Mouse (Mus musculus) MEL (cell line): Measurements from ENCODE around the gene Creg2. TPM values are rescaled to one million over a fixed set of nuclear protein-coding genes. Genes with fewer than 3 reads are reported as not detected.

Experiments
- DNase-seq: peaks from one replicate; pipeline ENCODE4 v3.0.0; 2011; ENCODE audit warnings: low read depth, low spot score
- H3K27ac ChIP-seq: 2 replicates; pipeline ENCODE4 v1.5.1; 2012; ENCODE audit warnings: low read depth, mild to moderate bottlenecking, control low read depth, low read length, moderate library complexity; ENCODE audit not compliant: control insufficient read depth
- H3K27me3 ChIP-seq, 2 experiments: fragments of 150-350 bp in 1 of 2; sonication (generic) in 1 of 2; 2 replicates each; pipeline ENCODE4 v1.6.1; 2012; ENCODE audit warnings: low read length in 2 of 2, mild to moderate bottlenecking in 2 of 2, improper control_type of control experiment in 1 of 2, moderate library complexity in 1 of 2; ENCODE audit not compliant: insufficient read depth in 2 of 2, control insufficient read depth in 1 of 2
- H3K36me3 ChIP-seq, 2 experiments: 2 replicates each; pipeline ENCODE4 v1.6.1; 2012 to 2014; ENCODE audit warnings: low read length in 2 of 2, improper control_type of control experiment in 1 of 2, inconsistent platforms in 1 of 2, mild to moderate bottlenecking in 1 of 2; ENCODE audit not compliant: insufficient read depth in 2 of 2, control insufficient read depth in 1 of 2
- H3K4me1 ChIP-seq, 2 experiments: fragments of 150-350 bp in 1 of 2; sonication (generic) in 1 of 2; 2 replicates each; pipeline ENCODE4 v1.6.1; 2012; ENCODE audit warnings: low read length in 2 of 2, improper control_type of control experiment in 1 of 2, mild to moderate bottlenecking in 1 of 2; ENCODE audit not compliant: insufficient read depth in 2 of 2, control insufficient read depth in 1 of 2
- H3K4me3 ChIP-seq, 2 experiments: fragments of 150-350 bp in 1 of 2; sonication (generic) in 1 of 2; 2 replicates each; pipeline ENCODE4 v1.5.1; 2012; ENCODE audit warnings: low read depth in 2 of 2, low read length in 2 of 2, mild to moderate bottlenecking in 2 of 2, moderate library complexity in 2 of 2, control low read depth in 1 of 2, improper control_type of control experiment in 1 of 2; ENCODE audit not compliant: control insufficient read depth in 1 of 2, insufficient read depth in 1 of 2
- H3K79me2 ChIP-seq: 2 replicates; pipeline ENCODE4 v1.6.1; 2012; ENCODE audit warnings: mild to moderate bottlenecking, low read length, moderate library complexity; ENCODE audit not compliant: control insufficient read depth, poor library complexity, insufficient read depth
- H3K9ac ChIP-seq: 2 replicates; pipeline ENCODE4 v1.6.1; 2012; ENCODE audit warnings: low read depth, mild to moderate bottlenecking, control low read depth, low read length, moderate library complexity; ENCODE audit not compliant: control insufficient read depth, poor library complexity, severe bottlenecking
- H3K9me3 ChIP-seq: fragments of 150-350 bp; sonication (generic); replicated peaks from 2 replicates; pipeline ENCODE4 v1.6.1; 2012; ENCODE audit warnings: mild to moderate bottlenecking, low read length, improper control_type of control experiment, moderate library complexity; ENCODE audit not compliant: insufficient read depth
- CHD2 ChIP-seq: IDR thresholded peaks from 2 replicates; pipeline ENCODE4 v1.6.1; 2011; ENCODE audit warnings: low read length, improper control_type of control experiment
- CTCF ChIP-seq, 3 experiments: IDR thresholded peaks in 2 of 3; conservative IDR thresholded peaks in 1 of 3; 2 replicates each; pipeline ENCODE4 v1.5.1; 2011 to 2012; ENCODE audit warnings: low read length in 3 of 3, low read depth in 2 of 3, mild to moderate bottlenecking in 2 of 3, improper control_type of control experiment in 1 of 3, inconsistent platforms in 1 of 3, mixed read lengths in 1 of 3, moderate library complexity in 1 of 3; ENCODE audit not compliant: control insufficient read depth in 1 of 3, insufficient read depth in 1 of 3, poor library complexity in 1 of 3, severe bottlenecking in 1 of 3
- E2F4 ChIP-seq: IDR thresholded peaks from 2 replicates; pipeline ENCODE4 v1.6.1; 2011; ENCODE audit warnings: low read depth, low read length, improper control_type of control experiment, borderline replicate concordance
- ELF1 ChIP-seq: IDR thresholded peaks from 2 replicates; pipeline ENCODE4 v1.6.1; 2014; ENCODE audit warnings: low read depth, mild to moderate bottlenecking, inconsistent platforms, low read length, improper control_type of control experiment, moderate library complexity
- EP300 ChIP-seq, 2 experiments: IDR thresholded peaks; 2 replicates each; pipeline ENCODE4 v1.6.1; 2011; ENCODE audit warnings: improper control_type of control experiment in 2 of 2, low read length in 2 of 2, low read depth in 1 of 2, mild to moderate bottlenecking in 1 of 2
- HCFC1 ChIP-seq: IDR thresholded peaks from 2 replicates; pipeline ENCODE4 v1.6.1; 2012; ENCODE audit warnings: low read depth, mild to moderate bottlenecking, inconsistent platforms, low read length, improper control_type of control experiment, moderate library complexity
- KAT2A ChIP-seq: conservative IDR thresholded peaks from 2 replicates; pipeline ENCODE4 v1.6.1; 2012; ENCODE audit warnings: low read depth, low read length, improper control_type of control experiment, inconsistent platforms
- MAX ChIP-seq: IDR thresholded peaks from 2 replicates; pipeline ENCODE4 v1.6.1; 2011; ENCODE audit warnings: low read length, improper control_type of control experiment
- MAZ ChIP-seq: IDR thresholded peaks from 2 replicates; pipeline ENCODE4 v1.6.1; 2012; ENCODE audit warnings: low read depth, mild to moderate bottlenecking, inconsistent platforms, low read length, improper control_type of control experiment
- MXI1 ChIP-seq: IDR thresholded peaks from 2 replicates; pipeline ENCODE4 v1.6.1; 2011; ENCODE audit warnings: mild to moderate bottlenecking, low read depth, low read length, improper control_type of control experiment
- MYC ChIP-seq: IDR thresholded peaks from 2 replicates; pipeline ENCODE4 v1.6.1; 2011; ENCODE audit warnings: low read depth, mild to moderate bottlenecking, low read length, improper control_type of control experiment, moderate library complexity
- NELFE ChIP-seq: IDR thresholded peaks from 2 replicates; pipeline ENCODE4 v1.6.1; 2011; ENCODE audit warnings: low read depth, low read length, improper control_type of control experiment
- NRF1 ChIP-seq: IDR thresholded peaks from 2 replicates; pipeline ENCODE4 v1.6.1; 2014; ENCODE audit warnings: low read depth, mild to moderate bottlenecking, inconsistent platforms, low read length, improper control_type of control experiment, moderate library complexity; ENCODE audit not compliant: poor library complexity, insufficient read depth, severe bottlenecking
- POLR2AphosphoS5 ChIP-seq: IDR thresholded peaks from 2 replicates; pipeline ENCODE4 v1.6.1; 2012; ENCODE audit warnings: low read depth, borderline replicate concordance, mild to moderate bottlenecking, inconsistent platforms, low read length, moderate library complexity, mixed read lengths
- RCOR1 ChIP-seq: IDR thresholded peaks from 2 replicates; pipeline ENCODE4 v1.6.1; 2012; ENCODE audit warnings: low read depth, mild to moderate bottlenecking, inconsistent platforms, low read length, improper control_type of control experiment
- TCF12 ChIP-seq: IDR thresholded peaks from 2 replicates; pipeline ENCODE4 v1.6.1; 2014; ENCODE audit warnings: low read depth, mild to moderate bottlenecking, inconsistent platforms, low read length, improper control_type of control experiment, moderate library complexity
- UBTF ChIP-seq: IDR thresholded peaks from 2 replicates; pipeline ENCODE4 v1.6.1; 2012; ENCODE audit warnings: low read depth, mild to moderate bottlenecking, inconsistent platforms, low read length, improper control_type of control experiment, moderate library complexity, borderline replicate concordance; ENCODE audit not compliant: insufficient read depth
- USF1 ChIP-seq: IDR thresholded peaks from 2 replicates; pipeline ENCODE4 v1.6.1; 2014; ENCODE audit warnings: low read depth, mild to moderate bottlenecking, inconsistent platforms, low read length, improper control_type of control experiment, moderate library complexity
- USF2 ChIP-seq, 2 experiments: IDR thresholded peaks; 2 replicates each; pipeline ENCODE4 v1.6.1; 2011 to 2012; ENCODE audit warnings: improper control_type of control experiment in 2 of 2, low read length in 2 of 2, borderline replicate concordance in 1 of 2, inconsistent platforms in 1 of 2, low read depth in 1 of 2, mild to moderate bottlenecking in 1 of 2; ENCODE audit not compliant: insufficient read depth in 1 of 2
- ZC3H11A ChIP-seq: IDR thresholded peaks from 2 replicates; pipeline ENCODE4 v1.6.1; 2012; ENCODE audit warnings: low read depth, mild to moderate bottlenecking, inconsistent platforms, low read length, improper control_type of control experiment
- polyA plus RNA-seq, 2 experiments: library from polyadenylated mRNA; stranded (reverse) in 1 of 2; unstranded in 1 of 2; fragments of >175 nt in 1 of 2; fragments of >200 nt in 1 of 2; gene quantifications; 2 replicates each; pipeline versions ENCODE4 v1.2.1 to v1.2.4; 2012; ENCODE audit warnings: low replicate concordance in 2 of 2, low read depth in 1 of 2; ENCODE audit not compliant: insufficient read length in 2 of 2, insufficient read depth in 1 of 2, missing spikeins in 1 of 2
- total RNA-seq: library from RNA; depleted of rRNA; stranded (reverse); fragments of 300-350 nt; gene quantifications from 2 replicates; pipeline ENCODE4 v1.2.3, GENCODE M21; 2012

The Creg2 gene
- total and polyA plus RNA-seq, 3 experiments, result not detected

DNA sequence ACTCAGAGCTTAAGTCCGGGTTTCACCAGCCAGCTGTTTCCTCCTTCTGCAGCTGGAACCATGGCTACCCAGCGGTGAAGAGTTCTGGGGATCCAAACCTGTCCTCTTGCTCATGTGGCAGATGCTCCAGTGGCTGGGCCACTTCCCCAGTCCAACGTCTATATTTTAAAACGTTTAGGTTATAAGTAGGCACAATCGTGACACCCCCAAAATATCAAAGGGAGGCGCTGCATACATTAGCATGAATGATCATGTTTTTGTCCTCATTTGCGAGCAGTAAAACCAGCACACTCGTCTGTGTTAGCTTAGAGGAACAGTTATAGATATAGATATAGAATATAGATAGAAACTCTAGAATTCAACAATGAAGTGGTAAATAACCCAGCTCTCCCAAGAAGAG, 14.1 kb downstream of the Creg2 start:
- DNase-seq, result no peak
- Histone ChIP-seq H3K79me2 (no peaks in the 10 kb centered on the region), H3K4me1 (no peaks in the 10 kb centered on the region), H3K9ac (no peak overlapping the region), H3K36me3 (no peaks in the 10 kb centered on the region), H3K9me3 (no peaks in the 10 kb centered on the region), H3K27me3 (no peaks in the 10 kb centered on the region; a peak in 1 of 4 replicates), H3K27ac (no peak overlapping the region)
- no peak for TF ChIP-seq ELF1
- no peak for TF ChIP-seq RCOR1
- TF ChIP-seq MYC, result no peak
- TF ChIP-seq ZC3H11A, result no peak
- no peak for TF ChIP-seq CHD2
- TF ChIP-seq EP300 (IDR thresholded peaks at IDR 0.05; ENCODE audit: low read depth in 1 of 2, low read length in 2 of 2), result no peak
- no peak for TF ChIP-seq CTCF (IDR thresholded peaks at IDR 0.05 in 2 of 3, conservative IDR thresholded peaks at IDR 0.05 in 1 of 3; ENCODE audit: control insufficient read depth in 1 of 3, insufficient read depth in 1 of 3, low read depth in 2 of 3, low read length in 3 of 3, poor library complexity in 1 of 3, severe bottlenecking in 1 of 3)
- no peak for TF ChIP-seq USF1
- TF ChIP-seq KAT2A, result no peak
- no peak for TF ChIP-seq NELFE
- no peak for TF ChIP-seq TCF12
- no peak for TF ChIP-seq MAX
- no peak for TF ChIP-seq USF2 (IDR thresholded peaks at IDR 0.05; ENCODE audit: borderline replicate concordance in 1 of 2, insufficient read depth in 1 of 2, low read depth in 1 of 2, low read length in 2 of 2)
- no peak for TF ChIP-seq POLR2AphosphoS5
- TF ChIP-seq MXI1, result no peak
- TF ChIP-seq MAZ, result no peak
- no peak for TF ChIP-seq NRF1
- no peak for TF ChIP-seq UBTF
- TF ChIP-seq, all 39 proteins: peak for 0
- no peak overlapping the region for H3K4me3 ChIP-seq

- TF ChIP-seq E2F4 (no peak), POLR2AphosphoS5 (no peak), HCFC1 (no peak)
- Histone ChIP-seq H3K27me3 (no peaks in the 10 kb centered on the region; a peak in 1 of 4 replicates), H3K4me3 (no peak overlapping the region), H3K4me1 (no peaks in the 10 kb centered on the region), H3K79me2 (no peaks in the 10 kb centered on the region), H3K36me3 (no peaks in the 10 kb centered on the region), H3K9ac (no peak overlapping the region), H3K9me3 (no peaks in the 10 kb centered on the region), H3K27ac (no peak overlapping the region)
- DNase-seq, result no peak
These were observed 14.6 kb downstream of the Creg2 start for GRCm38 (mm10) chr1:39636660-39637059.
